Mouse (Mus musculus) myocyte (in vitro differentiated cells): ENCODE data around the gene Hjurp.

Experiments used
- MAX ChIP-seq: IDR thresholded peaks from one replicate; pipeline ENCODE4 v1.6.1; 2011; ENCODE audit warnings: low read depth, mild to moderate bottlenecking, control low read depth
- POLR2A ChIP-seq: IDR thresholded peaks from one replicate; pipeline ENCODE4 v1.6.1; 2011; ENCODE audit warnings: low read depth, mild to moderate bottlenecking, control low read depth, moderate library complexity; ENCODE audit not compliant: insufficient read length

GRCm38 (mm10) chr1:88269539-88270309 lies 7.7 kb downstream of the Hjurp start:
- TF ChIP-seq POLR2A (no peak), MAX (no peak)
